Mouse (Mus musculus) forebrain, embryonic 15.5 days (tissue): Measurements from ENCODE around the gene Gm13084. TPM values are rescaled to one million over a fixed set of nuclear protein-coding genes. Genes with fewer than 3 reads are reported as not detected.
"Not testable (repeated sequence)": the region's sequence is repeated elsewhere in the genome, so short reads cannot be mapped to it uniquely, and the experiment has no call there.

Experiments used
- ATAC-seq: fragments of 200-750 bp; cut with Nextera tagmentation; replicated peaks from 2 replicates; pipeline ENCODE4 v1.8.0; 2017; ENCODE audit warnings: mild to moderate bottlenecking, moderate TSS enrichment, moderate library complexity
- H3K27ac ChIP-seq: fragments of 300-500 bp; sonication (generic); replicated peaks from 2 replicates; pipeline ENCODE4 v1.5.1; 2015; ENCODE audit warnings: mild to moderate bottlenecking, inconsistent platforms
- H3K27me3 ChIP-seq: fragments of 300-500 bp; sonication (generic); 2 replicates; pipeline ENCODE4 v1.6.1; 2015; ENCODE audit warnings: inconsistent platforms
- H3K36me3 ChIP-seq: fragments of 300-500 bp; sonication (generic); 2 replicates; pipeline ENCODE4 v1.6.1; 2015; ENCODE audit warnings: mild to moderate bottlenecking, inconsistent platforms
- H3K4me1 ChIP-seq: fragments of 300-500 bp; sonication (generic); 2 replicates; pipeline ENCODE4 v1.6.1; 2015; ENCODE audit warnings: inconsistent platforms
- H3K4me2 ChIP-seq: fragments of 300-500 bp; sonication (generic); replicated peaks from 2 replicates; pipeline ENCODE4 v1.6.1; 2015; ENCODE audit warnings: mild to moderate bottlenecking, inconsistent platforms
- H3K4me3 ChIP-seq: fragments of 300-500 bp; sonication (generic); 2 replicates; pipeline ENCODE4 v1.5.1; 2015; ENCODE audit warnings: mild to moderate bottlenecking, inconsistent platforms
- H3K9ac ChIP-seq: fragments of 300-500 bp; sonication (generic); replicated peaks from 2 replicates; pipeline ENCODE4 v1.6.1; 2015; ENCODE audit warnings: mild to moderate bottlenecking, inconsistent platforms
- H3K9me3 ChIP-seq: fragments of 300-500 bp; sonication (generic); 2 replicates; pipeline ENCODE4 v1.6.1; 2016; ENCODE audit warnings: inconsistent platforms
- WGBS: fragments of 180-500 bp; shearing (Covaris S2); methylation state at CpG from one replicate; pipeline ENCODE4 v1.1.7; 2015; ENCODE audit warnings: mixed read lengths; 5-methylcytosine and 5-hydroxymethylcytosine counted together
- polyA plus RNA-seq: library from polyadenylated mRNA; unstranded; fragments of >200 nt; fragmentation: Nextera tagmentation; extraction: Ambion mirVana; gene quantifications from 2 replicates; pipeline ENCODE4 v1.2.1, GENCODE M21; 2015

The Gm13084 gene
- not detected in 2 replicates for polyA plus RNA-seq

DNA sequence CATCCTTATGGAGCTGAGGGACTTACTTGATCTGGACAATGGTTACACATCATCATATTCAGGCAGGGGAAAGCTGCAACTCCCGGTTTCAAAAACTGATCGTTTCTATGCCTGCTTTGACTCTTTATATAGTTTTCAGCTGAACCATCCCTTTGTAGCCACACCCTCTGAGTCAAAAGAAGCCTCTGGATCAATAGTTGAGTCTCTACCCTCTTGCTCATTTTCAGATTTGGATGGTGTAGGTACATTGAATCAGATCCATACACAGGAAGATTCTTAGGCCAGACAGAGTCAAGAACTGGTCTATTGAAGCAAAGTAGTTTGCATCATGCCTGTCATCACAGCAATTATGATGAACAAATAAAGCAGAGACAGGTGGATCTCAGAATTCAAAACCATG is at the start of gene Gm13084:
Gene Gm13084, minus strand, starts transcription at position 101 of the 400 bp plus-strand sequence.
- Histone ChIP-seq H3K9ac (no peak within 1 kb of the TSS), H3K36me3 (no peaks in the 10 kb centered on the region)

DNA sequence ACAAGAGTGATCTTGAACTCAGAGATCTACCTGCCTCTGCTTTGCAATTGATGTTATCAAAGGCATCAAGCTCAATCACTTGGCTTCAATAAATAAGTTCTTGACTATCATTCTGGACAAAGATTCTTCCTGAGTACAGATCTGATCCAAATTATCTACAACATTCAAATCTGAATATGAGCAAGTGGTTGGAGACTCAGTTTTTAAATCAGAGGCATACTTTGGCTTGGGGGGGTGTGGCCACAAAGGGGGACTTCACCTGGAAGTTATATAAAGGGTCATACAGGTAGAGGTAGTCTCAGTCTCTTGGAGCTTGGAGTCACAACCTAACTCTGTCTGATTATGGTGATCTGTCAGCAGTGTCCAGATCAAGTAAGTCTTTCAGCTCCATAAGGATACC is 30.3 kb upstream of the Gm13084 start, which contains the start of gene Gm13103:
Gene Gm13103, plus strand, starts transcription at position 301 of the 400 bp plus-strand sequence.
- not testable (repeated sequence) for H3K27ac ChIP-seq, H3K4me1 ChIP-seq, H3K9me3 ChIP-seq, H3K4me3 ChIP-seq, H3K4me2 ChIP-seq, H3K27me3 ChIP-seq, H3K36me3 ChIP-seq, ATAC-seq, H3K9ac ChIP-seq

More for the DNA sequence above, at the start of gene Gm13084:
- Histone ChIP-seq H3K4me1 (no peaks in the 10 kb centered on the region), H3K4me2 (no peak within 1 kb of the TSS), H3K27me3 (no peaks in the 10 kb centered on the region), H3K4me3 (no peak within 1 kb of the TSS), H3K9me3 (peaks cover 3% of the 10 kb centered on the region; the same call in 1 of the 2 replicates), H3K27ac (no peak within 1 kb of the TSS)
- 81% methylated on average over 2 of the region's 2 CpGs for WGBS
- ATAC-seq, result no peak

DNA sequence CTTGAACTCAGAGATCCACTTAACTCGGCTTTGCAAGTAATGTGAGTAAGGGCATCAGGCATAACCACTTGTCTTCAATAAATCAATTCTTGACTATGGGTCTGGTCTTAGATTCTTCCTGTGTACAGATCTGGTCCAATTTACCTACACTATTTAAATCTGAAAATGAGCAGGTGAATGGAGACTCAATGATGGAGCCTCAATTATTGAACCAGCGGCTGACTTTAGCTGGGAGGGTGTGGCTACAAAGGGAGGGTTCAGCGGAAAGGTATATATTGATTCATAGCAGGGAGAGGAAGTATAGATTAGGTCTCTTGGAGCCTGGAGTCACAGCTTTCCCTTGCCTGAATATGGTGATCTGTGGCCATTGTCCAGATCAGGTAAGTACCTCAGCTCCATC is 26.8 kb downstream of the Gm13084 start, which contains the start of gene Gm13023:
Gene Gm13023, plus strand, starts transcription at position 301 of the 400 bp plus-strand sequence.
- 93% methylated on average over 3 of the region's 3 CpGs for WGBS
- ATAC-seq, H3K9ac ChIP-seq, H3K4me2 ChIP-seq, H3K4me1 ChIP-seq, H3K27ac ChIP-seq, H3K4me3 ChIP-seq, H3K27me3 ChIP-seq, H3K36me3 ChIP-seq: not testable (repeated sequence)
- H3K9me3 ChIP-seq, result peaks cover 17% of the 10 kb centered on the region; the same call in 1 of the 2 replicates

Other genes starting within 250 kb of the Gm13084 start
- gene Gm13083, start 201.1 kb downstream of the Gm13084 start, polyA plus RNA-seq, result not detected in 2 replicates
- not detected in 2 replicates for gene Gm13088, start 158.8 kb downstream of the Gm13084 start, polyA plus RNA-seq
- gene Gm13089, start 113.4 kb downstream of the Gm13084 start, polyA plus RNA-seq, result not detected in 2 replicates
- not detected in 2 replicates for gene Gm13078, start 96.6 kb downstream of the Gm13084 start, polyA plus RNA-seq
- not detected in 2 replicates for gene Gm13023, start 26.7 kb downstream of the Gm13084 start, polyA plus RNA-seq
- not detected in 2 replicates for gene Gm13103, start 30.4 kb upstream of the Gm13084 start, polyA plus RNA-seq
- not detected in 2 replicates for gene Pramef6, start 84.3 kb upstream of the Gm13084 start, polyA plus RNA-seq
- gene Pramef25, start 134.9 kb upstream of the Gm13084 start, polyA plus RNA-seq, result not detected in 2 replicates
- not detected in 2 replicates for gene Gm13101, start 150.9 kb upstream of the Gm13084 start, polyA plus RNA-seq
- not detected in 2 replicates for gene Pramef17, start 178.3 kb upstream of the Gm13084 start, polyA plus RNA-seq
- not detected in 2 replicates for gene Pramel4, start 243.0 kb upstream of the Gm13084 start, polyA plus RNA-seq